Mouse (Mus musculus): Measurements from ENCODE around the gene Ctdspl.

The Ctdspl gene

DNA sequence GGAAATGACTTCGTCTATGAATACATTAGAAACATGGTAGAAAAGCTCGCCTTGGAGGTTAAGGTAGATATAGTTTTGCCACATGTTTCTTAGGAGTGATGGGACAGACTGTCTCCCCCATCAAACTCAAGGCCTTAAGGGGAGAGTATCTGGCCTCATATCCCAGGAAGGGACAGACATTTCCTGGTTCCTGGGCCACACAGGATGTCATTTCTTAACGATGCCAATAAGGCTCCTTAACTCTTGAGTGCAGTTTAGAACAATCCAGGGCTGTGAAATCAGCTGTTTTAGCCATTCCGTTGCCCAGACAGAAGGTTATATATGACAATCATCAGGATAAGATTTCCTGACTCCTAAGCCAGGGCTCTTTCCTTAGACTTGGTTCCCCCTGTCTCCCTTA, 104.8 kb downstream of the Ctdspl start:
- no peak for DNase-seq

DNA sequence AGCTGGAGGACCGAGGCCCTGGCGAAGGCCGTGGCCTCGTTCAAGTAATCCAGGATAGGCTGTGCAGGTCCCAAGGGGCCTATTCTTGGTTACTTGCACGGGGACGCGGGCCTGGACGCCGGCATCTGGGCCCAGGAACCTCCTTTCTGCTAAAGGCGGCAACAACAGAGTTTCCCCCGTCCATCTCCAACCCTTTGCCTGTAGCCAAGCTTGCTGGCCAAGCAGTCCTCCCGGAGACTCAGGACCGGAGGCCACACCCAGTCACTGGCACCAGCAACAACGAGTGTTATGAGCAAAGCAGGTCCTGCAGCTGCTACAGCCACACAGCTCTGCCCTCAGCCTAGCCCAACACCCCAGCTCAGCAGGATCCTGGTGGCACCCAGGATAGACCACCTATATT, 105.5 kb downstream of the Ctdspl start:
- DNase-seq, result peak; percentile 53

DNA sequence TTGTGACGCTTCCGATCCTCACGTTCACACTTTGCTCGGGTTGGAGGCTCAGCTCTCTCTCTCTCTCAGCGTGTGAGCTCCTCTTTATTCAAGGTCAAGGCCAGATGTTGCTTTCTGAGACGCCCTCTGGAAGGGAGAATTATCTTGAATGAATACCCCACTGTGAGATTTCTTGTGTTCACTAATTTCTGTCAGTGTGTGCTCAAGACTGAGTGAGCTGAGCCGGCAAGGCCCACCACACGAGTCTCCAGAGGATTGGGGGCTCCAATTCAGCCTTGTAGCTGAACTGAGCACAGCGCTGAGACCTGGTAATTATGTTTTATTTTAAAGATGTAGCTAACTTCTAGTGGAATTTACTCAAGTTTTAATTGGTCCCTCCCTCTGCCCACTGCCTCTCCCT, 106.3 kb downstream of the Ctdspl start:
- no peak for DNase-seq

DNA sequence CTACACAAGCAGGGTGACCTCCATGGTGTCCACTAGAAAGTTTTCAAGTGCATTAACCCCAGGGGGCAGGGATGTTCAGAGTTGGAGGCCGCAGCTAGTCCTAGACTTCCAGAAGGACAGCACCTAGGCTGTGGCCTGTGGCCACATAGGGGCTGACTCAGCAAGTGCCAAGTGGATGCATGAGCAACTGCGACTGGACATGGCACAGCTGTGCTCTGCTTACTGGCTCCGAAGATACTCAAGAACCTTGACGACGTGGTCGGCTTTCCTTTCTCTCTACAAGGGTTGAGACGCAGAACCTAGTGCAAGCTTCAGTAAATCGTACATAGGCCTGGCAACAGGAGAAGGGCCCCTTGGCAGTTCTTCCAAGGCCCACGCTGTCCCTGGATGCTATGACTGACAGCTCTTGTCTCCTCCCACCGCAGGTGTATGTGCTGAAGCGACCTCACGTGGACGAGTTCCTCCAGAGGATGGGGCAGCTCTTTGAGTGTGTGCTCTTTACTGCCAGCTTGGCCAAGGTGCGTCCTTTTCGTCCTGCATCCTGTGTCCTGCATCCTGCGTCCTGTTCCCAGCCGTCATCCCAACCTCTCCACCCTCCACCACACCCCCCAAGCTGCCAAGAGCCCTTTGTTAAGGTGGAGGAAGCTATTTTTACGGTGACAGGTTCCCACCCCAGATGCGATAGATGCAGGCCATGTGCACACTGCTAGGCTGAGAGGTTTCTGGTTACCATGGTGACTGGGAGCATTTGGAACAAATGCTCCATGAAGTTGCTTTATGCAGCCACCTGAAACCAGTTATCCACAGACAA, 107.1 kb downstream of the Ctdspl start:
- no peak for DNase-seq

DNA sequence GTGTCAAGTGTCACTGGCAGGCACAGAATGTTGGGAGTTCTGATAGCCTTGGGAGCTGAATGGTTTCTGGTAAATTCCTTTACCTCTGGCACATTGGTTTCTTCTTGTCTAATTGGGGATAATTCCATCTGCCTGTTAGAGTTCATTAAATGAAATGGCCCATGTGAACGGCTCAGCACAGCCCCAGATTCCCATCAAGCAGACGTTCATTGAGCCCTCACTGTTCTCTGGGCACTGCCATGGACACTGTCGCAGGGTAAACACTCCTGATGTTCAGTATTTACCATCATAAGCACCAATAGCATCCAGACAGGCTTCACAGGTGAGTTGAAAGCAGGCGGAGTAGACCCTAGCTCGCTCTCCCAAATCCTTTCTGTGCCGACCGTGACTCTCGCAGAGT, 107.8 kb downstream of the Ctdspl start:
- no peak for DNase-seq

DNA sequence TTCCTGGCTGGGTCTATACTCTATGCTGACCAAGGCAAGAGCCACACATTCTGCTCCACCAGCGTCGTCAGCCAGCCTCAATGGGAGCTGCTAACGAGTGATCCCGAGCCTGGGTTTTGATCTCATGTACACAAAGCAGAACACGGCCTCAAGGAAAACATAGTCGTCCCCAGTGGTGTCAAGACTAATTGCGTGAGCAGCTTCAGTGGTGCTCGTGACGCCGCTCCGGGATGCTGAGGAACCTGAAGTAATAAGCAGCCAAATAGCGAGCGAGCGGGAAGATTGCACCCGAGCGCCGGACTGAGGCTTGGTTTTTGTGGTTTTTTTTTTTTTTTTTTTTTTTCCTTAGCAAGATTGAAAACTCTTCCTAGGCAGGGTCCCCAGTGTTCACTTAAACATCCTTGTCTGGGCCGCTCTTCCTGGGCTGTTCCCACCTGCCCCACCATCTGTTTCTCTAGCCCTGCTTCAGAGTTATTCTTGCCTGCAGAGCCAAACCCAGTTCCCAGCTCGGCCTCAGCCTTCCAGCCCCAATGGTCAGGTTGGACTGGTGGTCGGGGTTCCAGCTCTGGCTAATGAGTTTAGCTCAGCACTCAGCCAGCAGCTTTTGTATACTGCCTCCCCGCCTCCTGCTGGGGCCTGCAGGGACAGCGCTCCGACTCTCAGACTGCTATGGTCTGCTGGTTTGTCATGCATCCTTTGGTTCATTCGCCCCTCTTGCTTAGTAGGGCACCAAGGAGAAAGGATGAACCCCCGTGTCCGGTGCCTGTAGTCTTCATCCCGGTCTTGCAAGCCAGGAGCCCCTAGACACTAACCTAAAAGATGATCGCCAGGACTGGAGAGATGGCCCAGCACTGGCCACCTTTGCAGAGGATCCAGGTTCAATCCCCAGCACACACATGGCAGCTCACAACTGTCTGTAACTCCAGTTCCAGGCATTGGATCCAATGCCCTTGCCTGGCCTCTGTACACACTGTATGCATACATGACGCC, 108.7 kb downstream of the Ctdspl start:
- no peak for DNase-seq

DNA sequence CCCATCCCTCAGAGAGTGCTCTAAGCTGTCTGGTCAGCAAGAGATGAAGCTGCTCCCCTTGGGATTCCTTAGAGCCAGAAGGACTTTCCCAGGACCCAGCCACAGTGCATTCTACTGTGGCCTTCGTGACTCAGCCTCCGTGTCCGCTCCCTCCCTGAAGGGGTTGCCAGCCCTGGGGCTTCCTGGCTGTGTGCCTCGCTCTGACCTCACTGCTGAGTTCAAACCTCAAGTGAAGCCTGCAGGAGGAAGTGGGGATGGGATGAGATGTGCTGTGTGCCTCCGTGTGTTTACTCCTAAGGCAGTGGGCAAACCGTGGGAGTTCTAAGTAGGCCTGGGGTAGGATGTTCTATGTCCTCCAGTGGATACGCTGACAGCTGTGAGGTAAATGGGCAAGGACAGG, 109.6 kb downstream of the Ctdspl start:
- peak; percentile 63 for DNase-seq

DNA sequence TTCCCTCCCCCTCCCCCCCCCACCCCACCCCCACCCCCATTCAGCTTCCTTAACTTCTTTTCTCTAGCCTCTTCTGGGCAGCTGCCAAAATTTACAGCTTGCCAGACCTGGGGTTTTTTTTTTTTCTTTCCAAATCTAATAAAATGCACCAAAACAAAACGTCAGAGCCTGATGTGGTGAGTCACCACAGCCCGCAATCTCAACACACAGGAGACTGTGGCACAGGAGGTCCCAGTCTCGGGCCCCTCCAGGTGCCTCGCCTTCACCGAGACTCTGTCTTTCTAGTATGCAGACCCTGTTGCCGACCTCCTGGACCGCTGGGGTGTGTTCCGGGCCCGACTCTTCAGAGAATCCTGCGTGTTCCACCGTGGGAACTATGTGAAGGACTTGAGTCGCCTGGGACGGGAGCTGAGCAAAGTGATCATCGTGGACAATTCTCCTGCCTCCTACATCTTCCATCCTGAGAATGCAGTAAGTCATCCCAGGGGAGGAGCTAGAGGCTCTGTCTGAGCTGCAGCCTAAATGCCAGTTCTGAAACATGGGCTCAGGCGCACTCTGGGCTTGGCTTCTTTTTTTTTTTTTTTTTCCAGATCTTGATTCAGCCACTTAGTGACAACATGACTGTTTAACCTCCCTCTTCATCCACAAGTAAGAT, 111.0 kb downstream of the Ctdspl start:
- DNase-seq, result no peak

DNA sequence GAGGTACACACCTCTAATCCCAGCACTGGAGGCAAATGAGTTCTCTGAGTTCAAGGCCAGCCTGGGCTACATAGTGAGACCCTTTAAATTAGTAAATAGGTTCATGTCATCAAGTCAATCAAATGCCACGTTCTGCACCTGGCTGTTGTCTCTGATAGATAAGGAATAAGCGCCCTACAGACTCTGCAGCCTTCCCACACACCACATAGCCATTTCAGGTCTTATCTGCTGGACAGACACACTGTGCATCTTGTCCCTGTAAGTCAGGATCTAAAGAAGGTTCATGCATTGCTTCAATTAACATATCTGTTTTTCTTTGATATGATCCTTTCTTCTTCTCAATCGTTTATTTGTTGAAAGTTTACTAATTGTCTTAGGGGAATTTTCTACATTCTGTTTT, 112.3 kb downstream of the Ctdspl start:
- no peak for DNase-seq

DNA sequence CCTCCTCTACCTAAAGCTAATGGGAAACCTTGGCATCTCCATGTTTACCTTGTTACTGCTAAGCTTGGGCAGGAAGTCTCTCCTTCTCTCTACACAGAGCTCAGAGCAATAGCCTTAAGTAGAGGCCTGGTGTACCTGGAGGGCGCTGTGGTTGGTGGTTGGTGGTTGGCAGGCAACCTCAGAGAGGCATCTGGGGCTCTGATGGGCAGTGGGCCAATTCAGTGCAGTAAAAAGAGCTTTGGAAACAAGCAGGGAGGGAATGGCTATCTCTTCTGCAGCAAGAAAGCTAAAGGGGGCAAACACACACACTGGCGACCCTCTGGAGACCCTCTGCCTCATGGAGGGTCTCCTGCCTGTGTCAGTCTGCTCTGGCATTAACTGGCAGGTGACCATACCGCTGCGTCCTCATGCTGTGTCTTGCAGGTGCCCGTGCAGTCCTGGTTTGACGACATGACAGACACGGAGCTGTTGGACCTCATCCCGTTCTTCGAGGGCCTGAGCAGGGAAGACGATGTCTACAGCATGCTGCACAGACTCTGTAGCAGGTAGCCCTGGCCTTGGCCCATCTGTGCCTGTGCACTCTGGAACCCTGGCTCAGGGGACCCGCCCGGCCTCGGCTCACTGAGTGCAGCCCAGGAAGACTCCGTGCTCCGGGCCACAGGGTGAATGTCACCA, 114.0 kb downstream of the Ctdspl start:
- no peak for DNase-seq

DNA sequence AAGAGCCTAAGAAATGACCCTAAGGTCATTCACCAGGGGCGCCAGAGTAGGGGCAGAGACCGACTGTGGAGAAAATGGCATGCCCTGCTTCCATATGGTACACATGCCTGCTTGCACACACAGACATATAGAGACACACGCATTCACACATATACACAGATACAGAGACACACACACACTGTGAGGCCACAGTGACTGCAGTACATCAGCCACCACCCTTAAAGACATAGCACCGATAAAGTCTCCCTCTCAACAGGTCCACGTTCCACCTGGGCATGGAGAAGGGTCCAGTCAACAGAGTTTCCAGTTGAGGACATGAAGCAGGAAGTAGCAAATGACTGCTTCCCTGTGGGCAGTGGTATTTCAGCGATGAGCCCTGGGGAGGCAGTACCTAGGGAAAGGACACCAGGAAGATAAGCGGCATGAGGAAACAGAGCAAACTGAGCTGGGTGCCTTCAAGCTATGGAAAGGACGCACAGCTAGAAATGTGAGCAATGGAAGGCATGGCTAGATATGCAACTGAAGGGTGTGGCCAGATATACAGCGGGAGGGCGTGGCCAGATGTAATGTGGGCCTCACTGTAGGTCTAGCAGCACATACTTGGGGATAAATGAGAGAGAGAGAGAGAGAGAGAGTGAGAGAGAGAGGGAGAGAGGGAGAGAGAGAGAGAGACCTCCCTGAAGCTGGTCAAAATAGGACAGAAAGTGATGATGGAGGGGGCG, 122.1 kb downstream of the Ctdspl start:
- no peak for DNase-seq

DNA sequence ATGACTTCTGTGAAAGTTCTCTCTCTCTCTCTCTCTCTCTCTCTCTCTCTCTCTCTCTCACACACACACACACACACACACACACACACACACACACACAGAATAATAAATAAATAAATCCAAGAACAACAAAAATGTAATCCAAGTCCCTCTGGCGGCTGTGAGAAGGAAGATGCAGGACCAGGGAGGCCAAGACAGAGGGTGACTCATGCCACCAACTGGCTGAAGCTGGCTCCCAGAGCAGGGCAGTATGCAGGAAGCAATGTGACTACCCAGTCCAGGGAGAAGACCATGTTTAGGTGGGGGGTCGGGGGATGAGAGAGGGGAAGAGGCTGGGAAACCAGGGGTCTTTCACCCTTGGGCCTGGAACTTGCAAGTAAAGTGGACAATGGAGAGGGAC, 124.9 kb downstream of the Ctdspl start:
- no peak for DNase-seq

DNA sequence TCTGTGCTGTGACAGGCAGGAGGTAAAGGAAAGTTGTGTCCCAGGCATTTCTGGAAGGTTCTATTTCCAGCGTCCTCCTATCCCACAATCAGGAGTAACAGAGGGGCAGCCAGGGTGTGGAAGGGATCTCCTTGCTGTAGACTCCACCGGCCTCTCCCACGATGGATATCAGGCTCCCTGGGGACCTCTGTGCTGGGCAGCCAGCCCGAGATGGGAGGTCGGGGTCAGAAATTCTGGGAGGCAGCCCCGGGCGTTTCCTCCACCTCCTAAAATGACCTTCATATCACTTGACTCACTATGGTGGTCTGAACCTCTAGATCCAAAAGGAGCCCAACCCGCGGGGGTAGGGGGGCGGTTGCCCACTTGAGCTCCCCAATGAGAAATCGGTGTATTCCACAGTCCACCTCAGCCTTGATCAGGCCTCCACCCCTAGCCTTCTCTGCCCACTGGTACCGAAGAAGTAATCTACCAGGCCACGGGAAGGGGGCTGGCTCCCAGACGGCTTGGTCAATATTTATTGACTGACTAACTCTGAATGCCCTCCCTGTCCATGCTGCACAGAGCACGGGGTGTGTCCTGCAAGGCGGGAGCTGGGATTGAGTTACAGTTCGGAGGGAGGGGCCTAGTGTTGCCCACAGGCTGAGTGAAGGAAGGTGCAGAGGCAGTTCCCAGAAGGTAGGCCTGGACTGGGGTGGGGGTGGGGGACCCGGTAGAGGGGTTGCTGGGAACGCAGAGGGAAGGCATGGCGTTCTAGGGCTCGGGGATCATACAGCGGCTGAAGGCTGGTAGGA, 126.1 kb downstream of the Ctdspl start, which contains the start of gene Vill:
Vill (plus strand) TSS at position 625 of the 791 bp plus-strand sequence.
- DNase-seq, result peak; percentile 86

DNA sequence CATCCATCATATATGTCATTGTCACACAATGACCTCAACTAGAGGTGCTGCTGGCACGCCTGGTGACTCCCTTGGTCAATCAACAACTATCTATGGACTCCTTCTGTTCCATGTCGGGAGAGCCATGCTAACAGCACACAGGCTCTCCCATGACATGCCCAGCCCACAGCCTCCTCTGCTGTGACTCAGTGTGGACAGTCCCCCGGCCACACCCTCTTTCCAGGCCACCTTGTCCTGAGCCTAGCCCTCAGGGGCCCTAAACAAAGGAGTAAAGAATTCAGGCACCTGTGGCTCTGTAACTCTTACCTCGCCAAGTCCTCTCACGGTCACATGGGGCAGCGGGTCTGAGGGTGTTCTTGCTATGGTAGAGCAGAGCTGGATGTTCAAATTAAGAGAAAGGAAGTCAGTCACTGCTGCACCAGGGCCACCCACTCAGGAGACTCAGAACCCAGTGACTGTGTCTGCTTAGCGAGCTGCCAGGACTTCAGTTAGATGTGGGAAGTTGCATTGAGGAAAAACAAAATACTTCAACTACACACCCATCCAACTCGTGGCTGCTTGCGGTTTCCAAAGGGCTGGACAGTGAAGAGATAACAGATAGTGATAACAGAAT, 127.8 kb downstream of the Ctdspl start:
- DNase-seq, result no peak

DNA sequence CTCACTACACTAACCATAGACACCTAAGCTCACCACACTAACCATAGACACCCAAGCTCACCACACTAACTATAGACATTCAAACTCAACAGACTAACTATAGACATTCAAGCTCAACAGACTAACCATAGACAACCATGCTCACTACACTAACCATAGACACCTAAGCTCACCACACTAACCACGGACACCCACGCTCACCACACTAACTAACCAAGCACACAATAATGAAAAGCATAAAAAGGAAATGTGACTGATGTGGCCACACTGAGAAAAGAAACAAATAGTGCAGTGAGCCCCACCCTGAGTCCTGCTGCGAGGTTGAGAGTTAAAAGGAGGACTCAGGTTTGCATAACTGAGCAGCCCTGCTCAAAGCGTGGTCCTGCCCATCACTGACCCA, 129.1 kb downstream of the Ctdspl start:
- DNase-seq, result no peak

DNA sequence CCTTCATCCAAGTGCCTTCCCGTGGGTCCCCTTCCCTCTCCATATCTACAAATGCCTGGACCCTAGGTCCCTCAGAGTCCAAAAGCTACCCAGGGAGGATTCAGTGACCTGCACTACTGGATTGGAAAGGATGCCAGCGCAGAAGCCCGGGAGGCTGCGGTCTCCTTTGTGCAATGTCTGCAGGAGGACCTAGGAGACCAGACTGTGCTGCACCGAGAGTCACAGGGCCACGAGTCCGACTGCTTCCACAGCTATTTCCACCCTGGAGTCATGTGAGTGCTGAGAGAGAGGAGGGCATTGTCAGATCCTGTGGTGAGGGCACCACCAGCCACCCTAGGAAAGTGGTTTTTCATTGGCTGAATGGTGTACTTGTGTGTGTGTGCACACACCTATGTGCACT, 132.0 kb downstream of the Ctdspl start:
- no peak for DNase-seq

DNA sequence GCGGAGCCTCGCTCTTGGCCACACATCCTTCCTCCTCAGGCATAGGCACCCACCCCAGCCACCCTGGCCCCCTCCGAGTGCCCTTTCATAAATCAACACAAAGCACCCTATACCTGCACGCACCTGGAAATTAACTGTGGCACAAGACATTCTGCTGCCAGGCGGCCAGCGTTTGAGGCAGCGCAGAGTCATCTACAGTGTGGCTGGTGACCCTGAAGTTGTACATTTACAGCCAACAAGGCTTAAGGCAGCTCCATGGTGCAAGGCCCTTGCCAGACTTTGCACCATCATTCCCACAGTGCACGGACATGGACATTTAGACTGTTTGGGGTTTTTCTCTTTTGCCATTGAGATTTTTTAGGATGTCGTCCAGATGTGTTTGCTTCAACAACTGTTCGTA, 134.4 kb downstream of the Ctdspl start:
- DNase-seq, result peak; percentile 64

DNA sequence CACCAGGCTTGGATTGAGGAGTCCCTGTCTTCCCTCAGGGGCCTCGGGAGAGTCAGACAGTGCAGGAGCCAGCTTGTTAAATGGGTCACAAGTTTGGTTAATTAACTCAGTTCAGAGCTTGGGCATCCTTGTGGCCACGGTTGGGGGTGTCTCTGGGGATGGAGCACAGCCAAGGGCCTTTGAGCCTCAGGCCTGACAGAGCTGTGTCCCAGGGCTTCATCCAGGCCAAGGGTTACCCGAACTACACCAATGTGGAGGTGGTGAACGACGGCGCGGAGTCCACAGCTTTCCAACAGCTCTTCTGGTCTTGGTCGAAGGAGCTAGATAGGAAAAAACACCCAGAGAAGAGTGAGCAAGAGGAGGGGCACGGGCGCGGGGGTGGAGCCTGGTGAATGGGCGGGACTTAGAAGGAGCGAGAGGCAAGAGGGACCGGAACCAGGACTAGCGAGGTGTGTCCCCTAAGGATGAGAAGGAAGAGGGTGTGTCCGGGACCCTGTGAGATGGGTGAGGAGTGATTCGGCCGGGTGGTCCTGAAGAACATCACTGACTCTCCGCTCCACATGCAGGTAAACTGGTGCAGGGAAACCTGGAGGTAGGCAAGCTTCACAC, 136.9 kb downstream of the Ctdspl start:
- DNase-seq, result peak; percentile 95

DNA sequence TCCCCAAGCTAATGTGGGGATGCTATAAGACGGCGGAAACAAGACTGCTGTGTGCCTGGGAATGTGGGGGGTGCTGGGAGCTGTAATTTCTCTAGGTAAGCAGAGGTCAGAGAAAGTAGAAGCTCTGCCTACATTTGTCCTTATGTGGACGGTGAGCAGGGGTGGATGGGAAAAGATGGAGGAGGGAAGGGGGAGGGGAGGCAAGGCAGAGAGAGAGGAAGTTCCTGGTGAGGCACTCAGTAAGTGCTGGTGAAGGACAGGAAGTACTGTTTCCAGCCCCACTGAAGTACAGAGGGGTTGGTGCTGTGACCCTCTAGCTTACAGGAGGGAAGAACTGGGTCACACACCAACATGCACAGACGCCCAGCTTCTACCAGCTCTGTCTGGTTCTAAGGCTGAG, 138.0 kb downstream of the Ctdspl start:
- no peak for DNase-seq

DNA sequence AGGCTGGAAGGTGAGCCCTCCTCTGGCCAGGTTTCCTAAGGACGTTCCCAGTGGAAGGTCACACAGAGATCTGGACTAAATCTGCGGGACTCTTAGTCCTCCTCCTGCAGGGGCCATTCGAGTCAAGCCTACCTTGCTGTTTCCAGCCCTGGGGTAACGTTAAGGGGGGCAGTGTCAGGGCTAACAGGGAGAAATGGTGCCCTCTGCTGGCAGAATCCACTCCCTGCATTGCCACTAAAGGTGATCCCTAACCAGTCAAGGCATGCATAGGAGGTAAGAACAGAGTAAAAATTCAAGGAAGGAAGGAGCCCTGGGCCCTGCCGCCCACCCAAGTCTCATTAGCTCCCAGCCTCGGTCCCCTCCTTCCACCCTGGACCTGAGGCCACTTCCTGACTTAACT, 141.3 kb downstream of the Ctdspl start:
- peak; percentile 90 for DNase-seq
